Mouse (Mus musculus) ES-Bruce4 (cell line): ENCODE results near the gene Aff3.

Experiments
- CTCF ChIP-seq: IDR thresholded peaks from one replicate; pipeline ENCODE4 v1.8.1; 2011; ENCODE audit warnings: low read depth, low read length
- EP300 ChIP-seq: IDR thresholded peaks from 2 replicates; pipeline ENCODE4 v1.6.1; 2011; ENCODE audit warnings: low read depth, low read length; ENCODE audit not compliant: insufficient read depth
- POLR2A ChIP-seq: IDR thresholded peaks from one replicate; pipeline ENCODE4 v1.8.1; 2011; ENCODE audit warnings: low read length; ENCODE audit not compliant: insufficient read depth

- TF ChIP-seq CTCF, result no peak
- no peak for TF ChIP-seq POLR2A
- TF ChIP-seq EP300, result no peak
Measured at GRCm38 (mm10) chr1:38171874-38172273, 492.9 kb downstream of the Aff3 start.
